Mouse (Mus musculus): Measurements from ENCODE around the gene Rapgef2. TPM values are rescaled to one million over a fixed set of nuclear protein-coding genes. Genes with fewer than 3 reads are reported as not detected.
"Not testable (repeated sequence)": the region's sequence is repeated elsewhere in the genome, so short reads cannot be mapped to it uniquely, and the experiment has no call there.

Rapgef2 gene
- polyA plus RNA-seq, 1 experiment from 2014 or later, result 5.3 TPM

- 43% methylated on average over 8 of the region's 8 CpGs for WGBS
- no peaks in the 10 kb centered on the region for H3K9me3 ChIP-seq (replicated peaks)
- no peak overlapping the region for H3K4me3 ChIP-seq
- no peaks in the 10 kb centered on the region for H3K27me3 ChIP-seq (ENCODE audit: low read depth, poor library complexity, severe bottlenecking)
- peaks cover 31% of the 10 kb centered on the region for H3K4me1 ChIP-seq
- H3K27ac ChIP-seq, result no peak overlapping the region
- peak; percentile 35 for DNase-seq (ENCODE audit: low spot score)
- no peaks in the 10 kb centered on the region for H3K36me3 ChIP-seq
Observed at GRCm38 (mm10) chr3:79180086-79180485, 106.2 kb downstream of the Rapgef2 start.

GRCm38 (mm10) chr3:79179499-79180053 lies 106.7 kb downstream of the Rapgef2 start:
- WGBS, result 90% methylated on average over 2 of the region's 2 CpGs
- no peak for DNase-seq (ENCODE audit: low spot score)
- peaks cover 31% of the 10 kb centered on the region for H3K4me1 ChIP-seq
- no peak overlapping the region for H3K27ac ChIP-seq
- H3K9me3 ChIP-seq (replicated peaks), result no peaks in the 10 kb centered on the region
- H3K27me3 ChIP-seq (ENCODE audit: low read depth, poor library complexity, severe bottlenecking), result no peaks in the 10 kb centered on the region
- H3K4me3 ChIP-seq, result no peak overlapping the region
- no peaks in the 10 kb centered on the region for H3K36me3 ChIP-seq

GRCm38 (mm10) chr3:79178708-79179107 lies 107.6 kb downstream of the Rapgef2 start:
- WGBS, result 67% methylated on average over 3 of the region's 3 CpGs
- H3K9me3 ChIP-seq (replicated peaks), result no peaks in the 10 kb centered on the region
- H3K36me3 ChIP-seq, result no peaks in the 10 kb centered on the region
- H3K4me3 ChIP-seq, result no peak overlapping the region
- H3K27ac ChIP-seq, result no peak overlapping the region
- no peak for DNase-seq (ENCODE audit: low spot score)
- H3K4me1 ChIP-seq, result peaks cover 31% of the 10 kb centered on the region
- H3K27me3 ChIP-seq (ENCODE audit: low read depth, poor library complexity, severe bottlenecking), result no peaks in the 10 kb centered on the region

- H3K4me3 ChIP-seq, result no peak overlapping the region
- no peak for DNase-seq (ENCODE audit: low spot score)
- 85% methylated on average over 6 of the region's 6 CpGs for WGBS
- no peaks in the 10 kb centered on the region for H3K27me3 ChIP-seq (ENCODE audit: low read depth, poor library complexity, severe bottlenecking)
- H3K27ac ChIP-seq, result no peak overlapping the region
- H3K36me3 ChIP-seq, result 0 out of 2 replicates have a peak, but pooled peaks cover under 1% of the 10 kb centered on the region
- H3K9me3 ChIP-seq (replicated peaks), result no peaks in the 10 kb centered on the region
- peaks cover 31% of the 10 kb centered on the region for H3K4me1 ChIP-seq
Observed at GRCm38 (mm10) chr3:79178070-79178469, 108.2 kb downstream of the Rapgef2 start.

GRCm38 (mm10) chr3:79177136-79177870 lies 109.0 kb downstream of the Rapgef2 start:
- Histone ChIP-seq H3K9me3 (replicated peaks) (no peaks in the 10 kb centered on the region), H3K27ac (no peak overlapping the region), H3K4me3 (no peak overlapping the region), H3K27me3 (ENCODE audit: low read depth, poor library complexity, severe bottlenecking) (no peaks in the 10 kb centered on the region), H3K4me1 (peaks cover 29% of the 10 kb centered on the region), H3K36me3 (peaks cover 8% of the 10 kb centered on the region; the same call in 1 of the 2 replicates)
- WGBS, result 91% methylated on average over 8 of the region's 8 CpGs
- DNase-seq (ENCODE audit: low spot score), result no peak

GRCm38 (mm10) chr3:79174168-79174567 lies 112.1 kb downstream of the Rapgef2 start:
- DNase-seq (ENCODE audit: low spot score), result no peak
- Histone ChIP-seq H3K36me3 (peaks cover 17% of the 10 kb centered on the region; the same call in 1 of the 2 replicates), H3K4me1 (no peaks in the 10 kb centered on the region), H3K27ac (no peak overlapping the region), H3K9me3 (replicated peaks) (no peaks in the 10 kb centered on the region), H3K27me3 (ENCODE audit: low read depth, poor library complexity, severe bottlenecking) (no peaks in the 10 kb centered on the region), H3K4me3 (no peak overlapping the region)
- WGBS, result 91% methylated on average over 6 of the region's 6 CpGs

GRCm38 (mm10) chr3:79173291-79173690 lies 113.0 kb downstream of the Rapgef2 start:
- Histone ChIP-seq H3K4me3 (no peak overlapping the region), H3K36me3 (peaks cover 17% of the 10 kb centered on the region; the same call in 1 of the 2 replicates), H3K9me3 (replicated peaks) (no peaks in the 10 kb centered on the region), H3K27ac (no peak overlapping the region), H3K4me1 (no peaks in the 10 kb centered on the region), H3K27me3 (ENCODE audit: low read depth, poor library complexity, severe bottlenecking) (no peaks in the 10 kb centered on the region)
- DNase-seq (ENCODE audit: low spot score), result no peak
- WGBS, result 91% methylated on average over 5 of the region's 5 CpGs

GRCm38 (mm10) chr3:79171146-79171545 lies 115.2 kb downstream of the Rapgef2 start:
- DNase-seq (ENCODE audit: low spot score); H3K4me3 ChIP-seq; H3K27me3 ChIP-seq (ENCODE audit: low read depth, poor library complexity, severe bottlenecking); H3K9me3 ChIP-seq (replicated peaks); H3K27ac ChIP-seq; H3K4me1 ChIP-seq: not testable (repeated sequence)
- H3K36me3 ChIP-seq, result peaks cover 17% of the 10 kb centered on the region; the same call in 1 of the 2 replicates
- WGBS, result 96% methylated on average over 8 of the region's 8 CpGs

- H3K36me3 ChIP-seq, result peaks cover 17% of the 10 kb centered on the region; the same call in 1 of the 2 replicates
- H3K27me3 ChIP-seq (ENCODE audit: low read depth, poor library complexity, severe bottlenecking), result no peaks in the 10 kb centered on the region
- H3K4me3 ChIP-seq, result no peak overlapping the region
- WGBS, result 68% methylated on average over 2 of the region's 2 CpGs
- H3K4me1 ChIP-seq, result no peaks in the 10 kb centered on the region
- no peak for DNase-seq (ENCODE audit: low spot score)
- H3K9me3 ChIP-seq (replicated peaks), result no peaks in the 10 kb centered on the region
- no peak overlapping the region for H3K27ac ChIP-seq
Observed at GRCm38 (mm10) chr3:79168168-79168827, 118.0 kb downstream of the Rapgef2 start.

- WGBS, result 91% methylated on average over 2 of the region's 2 CpGs
- Histone ChIP-seq H3K4me1 (no peaks in the 10 kb centered on the region), H3K4me3 (no peak overlapping the region), H3K27me3 (ENCODE audit: low read depth, poor library complexity, severe bottlenecking) (no peaks in the 10 kb centered on the region), H3K27ac (no peak overlapping the region), H3K36me3 (peaks cover 12% of the 10 kb centered on the region; the same call in 1 of the 2 replicates), H3K9me3 (replicated peaks) (no peaks in the 10 kb centered on the region)
- no peak for DNase-seq (ENCODE audit: low spot score)
Observed at GRCm38 (mm10) chr3:79167586-79167985, 118.7 kb downstream of the Rapgef2 start.

- 78% methylated on average over 6 of the region's 6 CpGs for whole genome bisulfite sequencing
- no peaks in the 10 kb centered on the region for H3K4me1 ChIP-seq
- no peak for DNase-seq (ENCODE audit: low spot score)
- no peaks in the 10 kb centered on the region for H3K36me3 ChIP-seq
- H3K4me3 ChIP-seq, result no peak overlapping the region
- H3K27me3 ChIP-seq (ENCODE audit: low read depth, poor library complexity, severe bottlenecking), result no peaks in the 10 kb centered on the region
- H3K27ac ChIP-seq, result no peak overlapping the region
- H3K9me3 ChIP-seq (replicated peaks), result no peaks in the 10 kb centered on the region
Observed at GRCm38 (mm10) chr3:79161834-79162401, 124.4 kb downstream of the Rapgef2 start.

- Histone ChIP-seq H3K27me3 (ENCODE audit: low read depth, poor library complexity, severe bottlenecking) (no peaks in the 10 kb centered on the region), H3K36me3 (no peaks in the 10 kb centered on the region), H3K4me1 (no peaks in the 10 kb centered on the region), H3K27ac (no peak overlapping the region), H3K9me3 (replicated peaks) (no peaks in the 10 kb centered on the region), H3K4me3 (no peak overlapping the region)
- WGBS, result 86% methylated on average over 6 of the region's 6 CpGs
- no peak for DNase-seq (ENCODE audit: low spot score)
Observed at GRCm38 (mm10) chr3:79161093-79161723, 125.1 kb downstream of the Rapgef2 start.
